Mouse (Mus musculus): ENCODE results near the gene Tmub1. TPM values are rescaled to one million over a fixed set of nuclear protein-coding genes. Genes with fewer than 3 reads are reported as not detected.

The Tmub1 gene
- polyA plus RNA-seq, 1 experiment from 2014 or later = 36.7 TPM

DNA sequence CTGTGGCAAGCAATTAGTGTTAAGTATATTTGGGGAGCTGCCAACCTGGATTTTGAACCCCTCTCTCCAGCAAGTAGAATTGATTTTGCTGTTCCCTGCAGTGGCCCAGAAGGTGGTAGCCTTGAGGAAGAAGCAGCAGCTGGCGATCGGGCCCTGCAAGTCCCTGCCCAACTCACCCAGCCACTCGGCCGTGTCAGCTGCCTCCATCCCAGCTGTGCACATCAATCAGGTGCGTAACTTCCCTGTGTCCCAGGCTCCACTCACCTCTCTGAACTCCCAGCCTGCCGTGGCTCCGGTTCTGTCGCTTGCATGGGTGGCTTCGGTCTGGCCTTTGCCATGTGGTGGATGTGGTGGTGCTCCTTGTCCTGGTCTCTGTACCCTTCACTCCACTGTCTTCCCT, 30.3 kb upstream of the Tmub1 start:
- no peak for ATAC-seq (ENCODE audit: low FRiP score)
- Histone ChIP-seq H3K4me1 (peaks cover 63% of the 10 kb centered on the region), H3K27ac (no peak overlapping the region), H3K4me3 (no peak overlapping the region), H3K4me2 (replicated peaks) (no peak overlapping the region), H3K36me3 (peaks cover 53% of the 10 kb centered on the region), H3K9me3 (replicated peaks) (no peaks in the 10 kb centered on the region), H3K27me3 (peaks cover 33% of the 10 kb centered on the region), H3K9ac (no peak overlapping the region)
- WGBS = 87% methylated on average over 9 of the region's 9 CpGs

DNA sequence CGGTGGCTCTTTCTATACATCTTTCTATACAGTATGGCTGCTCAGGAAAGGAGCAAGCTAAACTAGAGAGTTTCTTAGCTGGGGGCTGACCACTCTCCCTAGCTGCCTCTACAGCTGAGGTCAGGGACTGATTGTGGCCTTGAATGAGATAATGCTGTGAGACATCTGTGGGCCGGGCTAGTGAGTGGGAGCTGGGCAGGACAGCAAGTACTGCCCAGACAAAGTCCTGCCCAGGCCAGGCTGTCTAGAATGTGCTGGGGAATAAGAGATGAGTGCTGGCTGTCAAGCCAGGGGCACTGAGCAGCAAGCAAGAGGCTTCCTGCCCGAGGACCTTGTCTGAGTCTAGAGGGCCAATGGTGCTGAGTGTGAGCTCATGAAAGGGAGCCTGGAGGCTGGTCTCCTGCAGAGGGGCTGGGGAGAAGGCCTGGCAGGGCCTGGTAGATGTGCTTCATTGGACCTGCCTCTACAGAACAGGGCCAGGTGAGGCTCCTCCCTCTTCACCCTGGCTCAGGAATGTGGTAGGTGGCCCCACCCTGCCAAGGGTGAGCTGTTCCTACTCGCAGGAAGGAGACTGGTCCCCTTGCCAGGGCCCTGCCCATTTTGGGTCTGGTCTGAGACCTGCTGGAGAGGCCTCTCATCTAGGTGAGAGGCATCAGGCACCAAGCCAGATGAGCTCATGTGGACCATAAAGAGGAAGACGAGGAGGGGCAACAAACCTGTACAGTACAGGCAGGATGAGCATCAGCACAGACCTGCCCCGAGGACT, 28.0 kb upstream of the Tmub1 start:
- peak overlapping the region; percentile 9; the same call in 1 of the 2 replicates for H3K9ac ChIP-seq
- H3K27ac ChIP-seq = no peak overlapping the region
- peaks cover 42% of the 10 kb centered on the region for H3K27me3 ChIP-seq
- no peak overlapping the region for H3K4me2 ChIP-seq (replicated peaks)
- H3K36me3 ChIP-seq = peaks cover 40% of the 10 kb centered on the region
- peaks cover 48% of the 10 kb centered on the region for H3K4me1 ChIP-seq
- WGBS = 81% methylated on average over 6 of the region's 6 CpGs
- no peaks in the 10 kb centered on the region for H3K9me3 ChIP-seq (replicated peaks)
- ATAC-seq (ENCODE audit: low FRiP score) = no peak
- no peak overlapping the region; the same call in 1 of the 2 replicates for H3K4me3 ChIP-seq

- Histone ChIP-seq H3K9me3 (replicated peaks) (no peaks in the 10 kb centered on the region), H3K4me1 (peaks cover 41% of the 10 kb centered on the region), H3K4me3 (peak overlapping the region; percentile 38), H3K36me3 (peaks cover 31% of the 10 kb centered on the region), H3K27me3 (peaks cover 40% of the 10 kb centered on the region), H3K9ac (peak overlapping the region; percentile 69), H3K27ac (no peak overlapping the region), H3K4me2 (replicated peaks) (peak overlapping the region; percentile 74)
- no peak for ATAC-seq (ENCODE audit: low FRiP score)
- 3% methylated on average over 58 of the region's 67 CpGs for WGBS
These were observed 27.1 kb upstream of the Tmub1 start for GRCm38 (mm10) chr5:24474723-24475261.

- peak overlapping the region; percentile 69 for H3K9ac ChIP-seq
- peaks cover 26% of the 10 kb centered on the region for H3K36me3 ChIP-seq
- peak overlapping the region; percentile 38 for H3K4me3 ChIP-seq
- no peaks in the 10 kb centered on the region for H3K9me3 ChIP-seq (replicated peaks)
- no peak for ATAC-seq (ENCODE audit: low FRiP score)
- peak overlapping the region; percentile 74 for H3K4me2 ChIP-seq (replicated peaks)
- peaks cover 41% of the 10 kb centered on the region for H3K4me1 ChIP-seq
- WGBS = 1% methylated on average over 76 of the region's 77 CpGs
- no peak overlapping the region for H3K27ac ChIP-seq
- peaks cover 40% of the 10 kb centered on the region for H3K27me3 ChIP-seq
These were observed 26.5 kb upstream of the Tmub1 start for GRCm38 (mm10) chr5:24474025-24474722.

DNA sequence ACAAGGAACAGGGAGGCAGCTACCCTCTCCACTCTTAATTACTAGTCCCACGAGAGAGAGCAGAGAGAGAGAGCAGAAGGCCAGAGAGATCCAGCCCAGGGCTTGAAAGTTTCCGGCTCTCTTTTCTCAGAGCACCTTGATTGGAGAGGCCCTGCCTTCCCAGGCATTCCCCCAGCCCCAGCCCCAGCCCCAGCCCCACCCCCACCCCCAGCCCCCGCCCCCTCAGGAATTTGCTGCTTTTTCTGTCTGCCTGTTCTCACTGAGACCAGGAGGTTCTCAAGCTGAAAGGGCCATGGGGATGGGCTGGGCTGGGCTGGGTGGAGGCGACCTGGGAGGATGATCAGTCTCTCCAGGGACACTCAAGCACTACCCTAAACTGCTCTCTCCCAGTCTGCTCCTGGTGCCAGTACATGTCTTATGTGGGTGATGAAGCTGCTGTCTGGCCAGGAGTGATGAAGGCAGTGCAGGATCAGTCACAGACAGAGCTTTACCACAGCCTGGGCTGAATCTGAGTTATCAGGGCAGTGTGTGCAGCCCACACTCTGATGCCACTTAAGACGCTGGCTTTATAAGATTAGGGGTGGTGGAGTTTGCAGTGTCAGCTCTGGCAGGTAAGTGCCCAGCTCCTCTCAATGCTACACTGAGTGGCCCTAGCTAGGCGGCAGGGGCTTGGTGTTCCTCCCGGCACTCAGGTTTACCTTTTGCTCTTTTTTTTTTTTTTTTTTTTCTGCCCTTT, 25.4 kb upstream of the Tmub1 start:
- H3K4me2 ChIP-seq (replicated peaks) = 0 out of 2 replicates have a peak overlapping the region, but pooled peaks have one; percentile 5
- WGBS = 19% methylated on average over 7 of the region's 7 CpGs

GRCm38 (mm10) chr5:24470600-24470999, 22.9 kb upstream of the Tmub1 start:
- Histone ChIP-seq H3K27ac (no peak overlapping the region), H3K4me2 (replicated peaks) (no peak overlapping the region), H3K4me3 (no peak overlapping the region), H3K4me1 (peaks cover 51% of the 10 kb centered on the region), H3K9ac (no peak overlapping the region), H3K27me3 (peaks cover 36% of the 10 kb centered on the region), H3K36me3 (no peaks in the 10 kb centered on the region), H3K9me3 (replicated peaks) (no peaks in the 10 kb centered on the region)
- peak; percentile 49; the same call in 1 of the 2 replicates for ATAC-seq (ENCODE audit: low FRiP score)
- WGBS = 15% methylated on average over 5 of the region's 5 CpGs

More for the DNA sequence above, 25.4 kb upstream of the Tmub1 start:
- no peaks in the 10 kb centered on the region for H3K9me3 ChIP-seq (replicated peaks)
- H3K4me3 ChIP-seq = no peak overlapping the region
- H3K27ac ChIP-seq = no peak overlapping the region
- peaks cover 14% of the 10 kb centered on the region for H3K36me3 ChIP-seq
- H3K27me3 ChIP-seq = peaks cover 40% of the 10 kb centered on the region
- ATAC-seq (ENCODE audit: low FRiP score) = no peak
- peak overlapping the region; percentile 9 for H3K9ac ChIP-seq
- peaks cover 41% of the 10 kb centered on the region for H3K4me1 ChIP-seq

- Histone ChIP-seq H3K4me3 (no peak overlapping the region), H3K27ac (0 out of 2 replicates have a peak overlapping the region, but pooled peaks have one; percentile 44), H3K36me3 (0 out of 2 replicates have a peak, but pooled peaks cover 2% of the 10 kb centered on the region), H3K4me1 (peaks cover 27% of the 10 kb centered on the region), H3K27me3 (no peaks in the 10 kb centered on the region; the same call in 1 of the 2 replicates), H3K9me3 (replicated peaks) (no peaks in the 10 kb centered on the region), H3K9ac (peak overlapping the region; percentile 41; the same call in 1 of the 2 replicates), H3K4me2 (replicated peaks) (peak overlapping the region; percentile 14; the same call in 1 of the 2 replicates)
- no peak for ATAC-seq (ENCODE audit: low FRiP score)
- 40% methylated on average over 12 of the region's 12 CpGs for WGBS
These were observed 19.1 kb upstream of the Tmub1 start for GRCm38 (mm10) chr5:24466762-24467161.

GRCm38 (mm10) chr5:24455613-24456012, 8.0 kb upstream of the Tmub1 start:
- peak overlapping the region; percentile 93 for H3K4me2 ChIP-seq (replicated peaks)
- H3K36me3 ChIP-seq = peaks cover 19% of the 10 kb centered on the region
- H3K27ac ChIP-seq = peak overlapping the region; percentile 40
- WGBS = 45% methylated on average over 7 of the region's 7 CpGs
- ATAC-seq (ENCODE audit: low FRiP score) = no peak
- peaks cover 43% of the 10 kb centered on the region for H3K4me1 ChIP-seq
- peak overlapping the region; percentile 7 for H3K4me3 ChIP-seq
- H3K9ac ChIP-seq = peak overlapping the region; percentile 99
- H3K9me3 ChIP-seq (replicated peaks) = no peaks in the 10 kb centered on the region
- no peaks in the 10 kb centered on the region for H3K27me3 ChIP-seq

GRCm38 (mm10) chr5:24455076-24455475, 7.4 kb upstream of the Tmub1 start:
- H3K27ac ChIP-seq = peak overlapping the region; percentile 40
- WGBS = 56% methylated on average over 3 of the region's 3 CpGs
- no peak overlapping the region for H3K4me3 ChIP-seq

GRCm38 (mm10) chr5:24453985-24454303, 6.3 kb upstream of the Tmub1 start:
- H3K4me2 ChIP-seq (replicated peaks) = peak overlapping the region; percentile 93
- H3K9me3 ChIP-seq (replicated peaks) = no peaks in the 10 kb centered on the region
- no peak for ATAC-seq (ENCODE audit: low FRiP score)
- H3K9ac ChIP-seq = peak overlapping the region; percentile 99
- H3K4me1 ChIP-seq = peaks cover 43% of the 10 kb centered on the region
- WGBS = 28% methylated on average over 2 of the region's 2 CpGs
- H3K27ac ChIP-seq = peak overlapping the region; percentile 95
- peaks cover 16% of the 10 kb centered on the region for H3K36me3 ChIP-seq
- H3K4me3 ChIP-seq = peak overlapping the region; percentile 95
- 0 out of 2 replicates have a peak, but pooled peaks cover 3% of the 10 kb centered on the region for H3K27me3 ChIP-seq

More at GRCm38 (mm10) chr5:24455076-24455475, 7.4 kb upstream of the Tmub1 start:
- peak overlapping the region; percentile 99; the same call in 1 of the 2 replicates for H3K9ac ChIP-seq
- no peaks in the 10 kb centered on the region for H3K9me3 ChIP-seq (replicated peaks)
- 0 out of 2 replicates have a peak, but pooled peaks cover under 1% of the 10 kb centered on the region for H3K27me3 ChIP-seq
- peaks cover 43% of the 10 kb centered on the region for H3K4me1 ChIP-seq
- H3K4me2 ChIP-seq (replicated peaks) = peak overlapping the region; percentile 93
- no peak for ATAC-seq (ENCODE audit: low FRiP score)
- peaks cover 17% of the 10 kb centered on the region for H3K36me3 ChIP-seq

DNA sequence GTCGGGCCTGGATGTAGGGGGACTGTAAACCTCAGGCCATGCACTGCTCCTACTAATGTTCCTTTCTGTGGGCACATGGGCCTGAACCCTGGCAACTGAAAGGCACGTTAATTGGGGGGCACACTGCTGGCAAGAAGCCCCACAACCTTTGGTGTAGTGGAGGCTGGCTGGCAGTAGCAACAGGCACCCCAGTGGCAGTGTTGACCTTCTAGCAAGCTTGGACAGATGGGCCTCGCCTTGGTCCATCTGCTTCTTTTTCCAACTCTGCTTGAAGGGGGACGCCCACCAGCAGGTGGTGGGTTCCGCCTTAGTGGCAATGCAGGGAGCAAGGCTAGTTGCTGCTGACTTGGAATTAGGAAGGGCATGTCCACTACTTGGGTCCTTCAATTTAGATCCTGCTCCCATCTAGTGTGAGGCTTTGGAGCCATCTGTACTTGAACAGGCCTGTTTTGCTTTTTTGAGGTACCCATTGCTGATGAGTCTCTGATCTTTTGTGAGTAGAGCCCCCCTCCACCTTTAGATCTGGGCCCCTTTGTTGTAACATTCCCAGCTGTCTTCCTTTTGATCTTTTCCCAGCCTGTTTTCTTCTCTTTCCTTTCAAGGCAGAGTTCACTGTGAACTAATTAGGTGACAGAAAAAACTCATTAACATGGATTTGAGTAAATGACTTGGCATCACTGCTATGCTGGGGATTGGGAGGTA, 5.8 kb upstream of the Tmub1 start:
- ATAC-seq (ENCODE audit: low FRiP score) = peak; percentile 3; the same call in 1 of the 2 replicates
- H3K9me3 ChIP-seq (replicated peaks) = no peaks in the 10 kb centered on the region
- WGBS = 6% methylated on average over 5 of the region's 5 CpGs

More for the DNA sequence above, 5.8 kb upstream of the Tmub1 start:
- Histone ChIP-seq H3K36me3 (peaks cover 12% of the 10 kb centered on the region), H3K9ac (peak overlapping the region; percentile 99), H3K4me3 (peak overlapping the region; percentile 95), H3K4me1 (peaks cover 43% of the 10 kb centered on the region), H3K27ac (peak overlapping the region; percentile 95), H3K4me2 (replicated peaks) (peak overlapping the region; percentile 93), H3K27me3 (0 out of 2 replicates have a peak, but pooled peaks cover 3% of the 10 kb centered on the region)
